Mouse (Mus musculus): ENCODE data around the gene Ephx3. TPM values are rescaled to one million over a fixed set of nuclear protein-coding genes. Genes with fewer than 3 reads are reported as not detected.

Ephx3 gene
- total RNA-seq (2021) (1 to 10 TPM; 1.1 to 1.3 TPM), polyA plus RNA-seq (2012; rRNA removed) (2.6 and 2.9 TPM in 2 replicates)
- long read RNA-seq, partial matches to known transcripts = 0 of 1 reads
- long read RNA-seq, other reads (novel, unspliced or antisense) = 0 of 1 reads

- intact Hi-C loops (cut with DNase I) = no loop called here
- 12% methylated on average over 42 of the region's 42 CpGs for WGBS
- no peaks in the 10 kb centered on the region for H3K27me3 ChIP-seq (ENCODE audit: control insufficient read depth, insufficient read depth, low read length)
- peak within 1 kb of the TSS; percentile 23 for H3K4me3 ChIP-seq
- DNase-seq = peak in 1 of 2 experiments; percentile 37
- no peaks in the 10 kb centered on the region for H3K36me3 ChIP-seq (ENCODE audit: control insufficient read depth, insufficient read depth, low read length)
- peak within 1 kb of the TSS; percentile 15 for H3K9ac ChIP-seq (ENCODE audit: low read depth, low read length)
- H3K79me2 ChIP-seq (replicated peaks; ENCODE audit: control insufficient read depth, insufficient read depth, low read length) = no peaks in the 10 kb centered on the region
- TF ChIP-seq POLR2A (IDR thresholded peaks at IDR 0.05; ENCODE audit: insufficient read depth, low read depth, low read length) (no peak), CTCF (IDR thresholded peaks at IDR 0.05) (no peak), EP300 (IDR thresholded peaks at IDR 0.05; ENCODE audit: insufficient read depth, low read depth, low read length) (no peak)
- peaks cover 4% of the 10 kb centered on the region for H3K4me1 ChIP-seq (ENCODE audit: control insufficient read depth, insufficient read depth, low read length)
- peak within 1 kb of the TSS; percentile 41 for H3K27ac ChIP-seq
Observed at GRCm38 (mm10) chr17:32188863-32189636, at the start of gene Ephx3. TSS of gene Ephx3 (minus strand) at chr17:32189549.

DNA sequence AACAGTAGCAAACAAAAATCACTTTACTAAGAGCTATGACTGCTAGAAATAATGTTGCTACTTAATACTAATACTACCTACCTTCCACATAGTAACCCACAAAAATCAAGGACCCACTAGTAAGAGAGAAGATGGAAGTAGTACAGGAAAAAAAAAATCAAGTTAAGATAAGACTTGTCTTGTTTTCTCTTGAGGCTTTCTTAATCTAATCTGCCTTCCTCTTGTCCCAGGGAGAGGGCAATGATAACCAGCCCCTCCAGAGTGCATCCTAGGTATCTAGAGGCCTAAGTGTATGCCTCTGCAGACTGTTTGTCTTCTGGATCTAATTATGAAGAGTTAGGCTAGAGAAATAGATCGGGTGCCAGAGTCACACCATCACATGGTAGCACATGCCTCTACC lies 49.2 kb upstream of the Ephx3 start:
- intact Hi-C loops (cut with DNase I) = no loop called here
- no peak for TF ChIP-seq POLR2A (IDR thresholded peaks at IDR 0.05; ENCODE audit: insufficient read depth, low read depth, low read length)
- TF ChIP-seq EP300 (IDR thresholded peaks at IDR 0.05; ENCODE audit: insufficient read depth, low read depth, low read length) = no peak
- H3K79me2 ChIP-seq (replicated peaks; ENCODE audit: control insufficient read depth, insufficient read depth, low read length) = peaks cover 10% of the 10 kb centered on the region
- H3K4me1 ChIP-seq (ENCODE audit: control insufficient read depth, insufficient read depth, low read length) = peaks cover 21% of the 10 kb centered on the region
- H3K36me3 ChIP-seq (ENCODE audit: control insufficient read depth, insufficient read depth, low read length) = peaks cover 28% of the 10 kb centered on the region
- H3K27me3 ChIP-seq (ENCODE audit: control insufficient read depth, insufficient read depth, low read length) = no peaks in the 10 kb centered on the region
- H3K27ac ChIP-seq = no peak overlapping the region
- no peak overlapping the region for H3K4me3 ChIP-seq
- H3K9ac ChIP-seq (ENCODE audit: low read depth, low read length) = no peak overlapping the region
- DNase-seq = no peak
- WGBS = 27% methylated on average over 1 of the region's 1 CpGs

DNA sequence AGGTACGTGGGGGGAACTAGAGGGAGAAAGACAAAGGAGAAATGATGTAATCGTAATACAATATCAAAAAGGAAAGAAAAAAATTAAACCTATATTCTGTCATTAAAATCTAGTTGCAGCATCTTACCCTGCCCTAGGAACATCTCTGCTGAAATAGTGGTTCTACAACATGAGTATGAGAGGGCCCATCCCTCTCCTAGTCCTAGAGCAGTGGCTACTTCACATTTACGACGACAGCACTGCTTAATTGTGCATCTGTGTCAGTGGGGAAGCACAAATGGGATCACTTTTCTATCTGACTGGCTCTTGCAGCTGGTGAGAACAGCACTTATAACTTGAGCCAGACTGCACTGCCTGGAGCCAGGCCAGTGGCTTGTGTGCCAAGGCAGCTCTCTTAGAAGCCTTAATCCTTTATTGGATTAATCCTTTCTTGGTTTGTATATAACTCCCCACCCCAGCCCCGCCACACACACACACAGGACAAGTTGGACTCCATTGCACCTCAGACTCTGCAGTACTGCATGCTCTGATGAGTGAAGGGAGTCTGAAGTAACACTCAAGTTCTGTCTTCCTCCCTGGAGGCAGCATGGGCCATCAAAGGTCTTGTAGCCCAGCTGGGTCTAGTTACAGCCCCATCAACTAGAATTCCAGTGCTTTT lies 46.3 kb upstream of the Ephx3 start:
- H3K4me1 ChIP-seq (ENCODE audit: control insufficient read depth, insufficient read depth, low read length) = peaks cover 11% of the 10 kb centered on the region
- no peaks in the 10 kb centered on the region for H3K27me3 ChIP-seq (ENCODE audit: control insufficient read depth, insufficient read depth, low read length)
- H3K9ac ChIP-seq (ENCODE audit: low read depth, low read length) = no peak overlapping the region
- H3K4me3 ChIP-seq = no peak overlapping the region
- DNase-seq = peak; percentile 75 to 77
- peaks cover 18% of the 10 kb centered on the region for H3K36me3 ChIP-seq (ENCODE audit: control insufficient read depth, insufficient read depth, low read length)
- WGBS = 40% methylated on average over 5 of the region's 5 CpGs
- intact Hi-C loops (cut with DNase I) = no loop called here
- no peak overlapping the region for H3K27ac ChIP-seq
- peaks cover 7% of the 10 kb centered on the region for H3K79me2 ChIP-seq (replicated peaks; ENCODE audit: control insufficient read depth, insufficient read depth, low read length)
- TF ChIP-seq EP300 (IDR thresholded peaks at IDR 0.05; ENCODE audit: insufficient read depth, low read depth, low read length) = no peak
- no peak for TF ChIP-seq POLR2A (IDR thresholded peaks at IDR 0.05; ENCODE audit: insufficient read depth, low read depth, low read length)
- no peak for TF ChIP-seq CTCF (IDR thresholded peaks at IDR 0.05)

DNA sequence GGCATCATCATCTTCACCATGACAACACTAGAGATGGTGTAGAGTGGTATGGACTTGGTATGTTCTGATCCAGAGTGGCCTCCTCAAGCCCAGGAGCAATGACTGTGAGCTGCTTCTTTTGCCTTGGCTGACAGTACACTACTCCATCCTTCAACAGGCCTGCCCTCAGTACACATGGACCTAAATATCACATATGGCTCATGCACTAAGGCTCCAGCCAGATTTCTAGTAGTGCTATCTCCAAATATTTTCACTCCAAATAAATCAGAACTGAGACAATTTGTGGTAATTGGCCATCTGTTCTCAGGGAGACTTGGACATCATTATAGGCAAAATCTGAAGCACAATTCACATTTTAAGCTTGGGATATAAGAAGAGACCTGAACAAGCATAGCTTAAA lies 43.8 kb upstream of the Ephx3 start:
- Histone ChIP-seq H3K36me3 (ENCODE audit: control insufficient read depth, insufficient read depth, low read length) (peaks cover 13% of the 10 kb centered on the region), H3K4me3 (no peak overlapping the region), H3K79me2 (replicated peaks; ENCODE audit: control insufficient read depth, insufficient read depth, low read length) (peaks cover 9% of the 10 kb centered on the region), H3K27ac (no peak overlapping the region), H3K9ac (ENCODE audit: low read depth, low read length) (no peak overlapping the region), H3K27me3 (ENCODE audit: control insufficient read depth, insufficient read depth, low read length) (no peaks in the 10 kb centered on the region), H3K4me1 (ENCODE audit: control insufficient read depth, insufficient read depth, low read length) (peaks cover 11% of the 10 kb centered on the region)
- DNase-seq = no peak
- TF ChIP-seq EP300 (IDR thresholded peaks at IDR 0.05; ENCODE audit: insufficient read depth, low read depth, low read length) (no peak), POLR2A (IDR thresholded peaks at IDR 0.05; ENCODE audit: insufficient read depth, low read depth, low read length) (no peak), CTCF (IDR thresholded peaks at IDR 0.05) (no peak)
- intact Hi-C loops (cut with DNase I) = no loop called here

DNA sequence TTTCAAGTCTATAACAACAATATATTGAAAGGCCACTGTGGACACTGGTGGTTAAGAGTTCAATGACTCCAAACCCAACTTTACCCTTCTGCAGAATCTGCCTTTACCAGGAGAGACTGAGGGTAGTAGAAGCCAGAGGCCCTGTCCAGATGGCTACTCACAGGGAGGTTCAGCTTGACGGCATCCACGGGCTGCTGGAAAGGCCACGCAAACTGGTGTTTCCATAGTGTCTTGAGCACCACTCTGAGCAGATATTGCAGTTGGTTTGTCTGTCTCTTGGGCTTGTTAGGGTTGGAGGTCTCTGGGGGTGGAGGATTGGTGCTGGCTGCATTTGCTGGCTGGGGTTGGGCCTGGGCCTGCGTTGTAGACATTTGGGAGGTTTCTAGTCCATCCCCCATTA lies 39.9 kb upstream of the Ephx3 start:
- no peak for DNase-seq
- intact Hi-C loops (cut with DNase I) = loop anchor here (10.0 kb wide), 1 partner anchor 266 kb away; no protein-coding TSS in a partner anchor

More for the DNA sequence above, 39.9 kb upstream of the Ephx3 start:
- Histone ChIP-seq H3K4me3 (no peak overlapping the region), H3K4me1 (ENCODE audit: control insufficient read depth, insufficient read depth, low read length) (peaks cover 2% of the 10 kb centered on the region), H3K9ac (ENCODE audit: low read depth, low read length) (no peak overlapping the region), H3K79me2 (replicated peaks; ENCODE audit: control insufficient read depth, insufficient read depth, low read length) (peaks cover 5% of the 10 kb centered on the region), H3K36me3 (ENCODE audit: control insufficient read depth, insufficient read depth, low read length) (peaks cover 3% of the 10 kb centered on the region), H3K27me3 (ENCODE audit: control insufficient read depth, insufficient read depth, low read length) (no peaks in the 10 kb centered on the region), H3K27ac (no peak overlapping the region)
- TF ChIP-seq EP300 (IDR thresholded peaks at IDR 0.05; ENCODE audit: insufficient read depth, low read depth, low read length) = no peak
- no peak for TF ChIP-seq POLR2A (IDR thresholded peaks at IDR 0.05; ENCODE audit: insufficient read depth, low read depth, low read length)
- TF ChIP-seq CTCF (IDR thresholded peaks at IDR 0.05) = no peak
- 95% methylated on average over 4 of the region's 4 CpGs for WGBS

All from heart, adult 2 months (tissue).